Mouse (Mus musculus): Measurements from ENCODE around the gene Olfr695. TPM values are rescaled to one million over a fixed set of nuclear protein-coding genes. Genes with fewer than 3 reads are reported as not detected.
"Not testable (repeated sequence)": the region's sequence is repeated elsewhere in the genome, so short reads cannot be mapped to it uniquely, and the experiment has no call there.

Gene Olfr695
- not detected for total RNA-seq (2021)

GRCm38 (mm10) chr7:106716296-106716695, at the start of gene Olfr695:
Olfr695 (minus strand) TSS chr7:106716396.
- intact Hi-C loops (cut with DNase I), result no loop called here
- DNase-seq (ENCODE audit: low spot score in 2 of 2), result no peak

GRCm38 (mm10) chr7:106761008-106761407, 44.8 kb upstream of the Olfr695 start:
- intact Hi-C loops (cut with DNase I); DNase-seq (ENCODE audit: low spot score in 2 of 2): not testable (repeated sequence)

- intact Hi-C loops (cut with DNase I), result no loop called here
- DNase-seq (ENCODE audit: low spot score in 2 of 2), result no peak
These were observed 42.6 kb upstream of the Olfr695 start for GRCm38 (mm10) chr7:106758800-106759199.

- intact Hi-C loops (cut with DNase I), result no loop called here
These were observed 39.1 kb upstream of the Olfr695 start, which contains the start of gene Olfr698 for GRCm38 (mm10) chr7:106755297-106755696. Olfr698 (minus strand) TSS chr7:106755397.

GRCm38 (mm10) chr7:106745811-106746210, 29.6 kb upstream of the Olfr695 start:
- no peak for DNase-seq (ENCODE audit: low spot score in 2 of 2)
- intact Hi-C loops (cut with DNase I), result no loop called here

More at GRCm38 (mm10) chr7:106755297-106755696, 39.1 kb upstream of the Olfr695 start, which contains the start of gene Olfr698:
- no peak for DNase-seq (ENCODE audit: low spot score in 2 of 2)

GRCm38 (mm10) chr7:106742343-106742742, 26.1 kb upstream of the Olfr695 start, which contains the start of gene Olfr697:
Olfr697 (minus strand) TSS chr7:106742443.
- intact Hi-C loops (cut with DNase I), result no loop called here
- no peak for DNase-seq (ENCODE audit: low spot score in 2 of 2)

- intact Hi-C loops (cut with DNase I), result no loop called here
- no peak for DNase-seq (ENCODE audit: low spot score in 2 of 2)
These were observed 20.8 kb upstream of the Olfr695 start for GRCm38 (mm10) chr7:106737028-106737427.

GRCm38 (mm10) chr7:106733717-106734116, 17.5 kb upstream of the Olfr695 start:
- DNase-seq (ENCODE audit: low spot score in 2 of 2), result no peak
- intact Hi-C loops (cut with DNase I), result no loop called here

- DNase-seq (ENCODE audit: low spot score in 2 of 2); intact Hi-C loops (cut with DNase I): not testable (repeated sequence)
These were observed 9.5 kb upstream of the Olfr695 start for GRCm38 (mm10) chr7:106725654-106726053.

- intact Hi-C loops (cut with DNase I), result no loop called here
- DNase-seq (ENCODE audit: low spot score in 2 of 2), result no peak
These were observed 4.7 kb downstream of the Olfr695 start for GRCm38 (mm10) chr7:106711463-106711862.

- DNase-seq (ENCODE audit: low spot score in 2 of 2); intact Hi-C loops (cut with DNase I): not testable (repeated sequence)
These were observed 8.5 kb downstream of the Olfr695 start for GRCm38 (mm10) chr7:106707705-106708104.

- intact Hi-C loops (cut with DNase I), result no loop called here
- DNase-seq (ENCODE audit: low spot score in 2 of 2), result no peak
These were observed 19.3 kb downstream of the Olfr695 start for GRCm38 (mm10) chr7:106696891-106697290.

- intact Hi-C loops (cut with DNase I), result no loop called here
- DNase-seq (ENCODE audit: low spot score in 2 of 2), result no peak
These were observed 23.2 kb downstream of the Olfr695 start for GRCm38 (mm10) chr7:106692976-106693375.

GRCm38 (mm10) chr7:106691714-106692113, 24.5 kb downstream of the Olfr695 start, which contains the start of gene Olfr694:
Olfr694 (minus strand) TSS chr7:106691814.
- intact Hi-C loops (cut with DNase I), result no loop called here
- DNase-seq (ENCODE audit: low spot score in 2 of 2), result no peak

- no peak for DNase-seq (ENCODE audit: low spot score in 2 of 2)
- intact Hi-C loops (cut with DNase I), result no loop called here
These were observed 30.8 kb downstream of the Olfr695 start for GRCm38 (mm10) chr7:106685382-106685781.

GRCm38 (mm10) chr7:106680484-106680883, 35.7 kb downstream of the Olfr695 start, which contains the start of gene Olfr693:
Olfr693 (minus strand) TSS chr7:106680584.
- no peak for DNase-seq (ENCODE audit: low spot score in 2 of 2)
- intact Hi-C loops (cut with DNase I), result no loop called here

Other genes with a start within 250 kb of the Olfr695 start
- gene Olfr693, start 35.8 kb downstream of the Olfr695 start, total RNA-seq (2021), result not detected
- gene Olfr694, start 24.6 kb downstream of the Olfr695 start, total RNA-seq (2021), result not detected
- gene Olfr697, start 26.0 kb upstream of the Olfr695 start, total RNA-seq (2021), result not detected
- gene Olfr698, start 39.0 kb upstream of the Olfr695 start, total RNA-seq (2021), result not detected
- gene Olfr699, start 76.8 kb upstream of the Olfr695 start, total RNA-seq (2021), result not detected
- not detected for gene Olfr700, start 92.4 kb upstream of the Olfr695 start, total RNA-seq (2021)
- not detected for gene Olfr701, start 97.7 kb upstream of the Olfr695 start, total RNA-seq (2021)
- gene Olfr702, start 117.5 kb upstream of the Olfr695 start, total RNA-seq (2021), result not detected
- not detected for gene Olfr703, start 127.0 kb upstream of the Olfr695 start, total RNA-seq (2021)
- gene Olfr704, start 146.8 kb upstream of the Olfr695 start, total RNA-seq (2021), result not detected
- not detected for gene Olfr705, start 160.5 kb upstream of the Olfr695 start, total RNA-seq (2021)
- gene Olfr706, start 171.8 kb upstream of the Olfr695 start, total RNA-seq (2021), result not detected
- not detected for gene Olfr707, start 184.8 kb upstream of the Olfr695 start, total RNA-seq (2021)
- not detected for gene Olfr1532-ps1, start 191.6 kb upstream of the Olfr695 start, total RNA-seq (2021)
- gene Olfr709-ps1, start 215.8 kb upstream of the Olfr695 start, total RNA-seq (2021), result under 1 TPM in 1 of 2 experiments, not detected in 1; 0.09 TPM
- not detected for gene Olfr710, start 231.9 kb upstream of the Olfr695 start, total RNA-seq (2021)
- gene Olfr6, start 247.5 kb upstream of the Olfr695 start, total RNA-seq (2021), result not detected